Mouse (Mus musculus) stomach, postnatal 0 days (tissue): ENCODE data around the gene Prdm1. TPM values are rescaled to one million over a fixed set of nuclear protein-coding genes. Genes with fewer than 3 reads are reported as not detected.

Experiments used
- ATAC-seq: fragments of 200-750 bp; cut with Nextera tagmentation; 2 replicates; pipeline ENCODE4 v1.8.0; 2017; ENCODE audit not compliant: low FRiP score, low TSS enrichment
- DNase-seq: peaks from one replicate; pipeline ENCODE4 v3.0.0-alpha.2; 2016; ENCODE audit warnings: low spot score
- H3K27ac ChIP-seq: fragments of 300-500 bp; sonication (generic); replicated peaks from 2 replicates; pipeline ENCODE4 v1.5.1; 2014; ENCODE audit warnings: mild to moderate bottlenecking, control low read depth
- H3K27me3 ChIP-seq: fragments of 300-500 bp; sonication (generic); 2 replicates; pipeline ENCODE4 v1.6.1; 2014; ENCODE audit warnings: low read length; ENCODE audit not compliant: control insufficient read depth, insufficient read depth
- H3K36me3 ChIP-seq: fragments of 300-500 bp; sonication (generic); 2 replicates; pipeline ENCODE4 v1.6.1; 2014; ENCODE audit warnings: low read length, mixed read lengths; ENCODE audit not compliant: control insufficient read depth, insufficient read depth
- H3K4me1 ChIP-seq: fragments of 300-500 bp; sonication (generic); replicated peaks from 2 replicates; pipeline ENCODE4 v1.6.1; 2014; ENCODE audit warnings: antibody characterized with exemption; ENCODE audit not compliant: control insufficient read depth, insufficient read depth
- H3K4me2 ChIP-seq: fragments of 300-500 bp; sonication (generic); replicated peaks from 2 replicates; pipeline ENCODE4 v1.6.1; 2014; ENCODE audit warnings: low read depth, mild to moderate bottlenecking, control low read depth, moderate library complexity
- H3K4me3 ChIP-seq: fragments of 300-500 bp; sonication (generic); 2 replicates; pipeline ENCODE4 v1.5.1; 2014; ENCODE audit warnings: low read depth, low read length, control low read depth
- H3K9ac ChIP-seq: fragments of 300-500 bp; sonication (generic); 2 replicates; pipeline ENCODE4 v1.6.1; 2014; ENCODE audit warnings: mild to moderate bottlenecking, low read length, control low read depth, mixed read lengths
- H3K9me3 ChIP-seq: fragments of 300-500 bp; sonication (generic); 2 replicates; pipeline ENCODE4 v1.6.1; 2016; ENCODE audit warnings: low read length; ENCODE audit not compliant: control insufficient read depth
- CTCF ChIP-seq: IDR thresholded peaks from 2 replicates; pipeline ENCODE4 v1.5.1; 2016; ENCODE audit warnings: antibody characterized with exemption, low read depth, mild to moderate bottlenecking, moderate library complexity
- EP300 ChIP-seq: optimal IDR thresholded peaks from 2 replicates; pipeline ENCODE3; 2016; ENCODE audit warnings: antibody characterized with exemption
- WGBS: fragments of 180-500 bp; shearing (Covaris S2); extraction: QIAGEN DNeasy Blood & Tissue Kit; methylation state at CpG from one replicate; pipeline ENCODE4 v1.1.7; 2014; 5-methylcytosine and 5-hydroxymethylcytosine counted together
- polyA plus RNA-seq: library from polyadenylated mRNA; unstranded; fragments of >200 nt; fragmentation: Nextera tagmentation; extraction: Ambion mirVana; gene quantifications from 2 replicates; pipeline ENCODE4 v1.2.1, GENCODE M21; 2015

Gene Prdm1
- polyA plus RNA-seq, 1 experiment from 2014 or later: 5.9 TPM

DNA sequence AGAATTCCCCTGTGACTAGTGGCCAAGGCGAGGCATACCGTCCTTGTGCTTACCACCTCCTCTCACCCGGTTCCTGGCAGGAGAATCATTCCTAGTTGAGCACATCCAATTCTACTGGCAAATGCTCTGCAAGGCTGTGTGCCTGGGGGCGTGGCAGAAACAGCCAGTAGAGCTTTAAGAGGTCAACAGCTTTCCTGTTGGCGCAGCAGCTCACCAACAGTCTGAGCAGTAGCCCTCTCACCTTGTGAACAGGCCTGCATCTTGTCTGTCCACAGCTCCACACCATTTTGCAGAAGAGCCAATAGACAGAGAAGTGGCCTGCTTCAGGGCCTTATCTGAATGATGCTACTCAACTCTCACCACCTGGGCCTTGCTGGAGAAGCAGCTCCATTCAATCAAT, 50.2 kb downstream of the Prdm1 start:
- Histone ChIP-seq H3K27me3 (no peaks in the 10 kb centered on the region), H3K4me1 (peaks cover 3% of the 10 kb centered on the region; the same call in 1 of the 2 replicates), H3K4me2 (no peak overlapping the region), H3K9ac (no peak overlapping the region), H3K27ac (no peak overlapping the region), H3K4me3 (no peak overlapping the region), H3K9me3 (no peaks in the 10 kb centered on the region), H3K36me3 (no peaks in the 10 kb centered on the region)
- 68% methylated on average over 5 of the region's 5 CpGs for WGBS
- peak; percentile 27 for DNase-seq
- no peak for ATAC-seq
- TF ChIP-seq CTCF: no peak

DNA sequence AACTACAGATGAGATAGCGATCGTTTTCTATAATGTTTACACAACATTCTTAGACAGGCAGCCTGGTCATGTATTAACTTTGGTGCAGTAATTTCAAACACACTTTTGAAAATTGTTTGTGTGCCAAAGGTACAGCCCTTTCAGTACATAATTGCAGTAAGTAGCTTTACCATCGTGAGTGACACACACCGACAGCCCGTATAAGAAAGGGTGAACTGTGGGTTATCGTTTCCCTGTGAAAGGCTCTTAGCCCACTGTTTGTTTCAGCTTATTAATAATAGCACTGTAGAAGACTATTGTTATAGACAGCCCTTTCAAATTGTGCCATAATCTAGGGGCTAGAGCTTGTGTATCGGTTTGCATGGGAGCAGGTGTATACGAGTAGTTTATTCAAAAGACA, 51.1 kb downstream of the Prdm1 start:
- H3K4me1 ChIP-seq: peaks cover 3% of the 10 kb centered on the region; the same call in 1 of the 2 replicates
- ATAC-seq (peak; percentile 57; the same call in 1 of the 2 replicates), DNase-seq (no peak)
- 31% methylated on average over 8 of the region's 8 CpGs for WGBS
- no peak for TF ChIP-seq CTCF
- no peak for TF ChIP-seq EP300
- H3K27me3 ChIP-seq: no peaks in the 10 kb centered on the region
- no peaks in the 10 kb centered on the region for H3K36me3 ChIP-seq
- peak overlapping the region; percentile 48; the same call in 1 of the 2 replicates for H3K4me2 ChIP-seq
- H3K4me3 ChIP-seq: no peak overlapping the region
- no peak overlapping the region for H3K27ac ChIP-seq
- H3K9ac ChIP-seq: no peak overlapping the region
- no peaks in the 10 kb centered on the region for H3K9me3 ChIP-seq

GRCm38 (mm10) chr10:44476523-44476922, 51.8 kb downstream of the Prdm1 start:
- H3K9ac ChIP-seq: no peak overlapping the region
- TF ChIP-seq CTCF: no peak
- H3K9me3 ChIP-seq: no peaks in the 10 kb centered on the region
- 17% methylated on average over 13 of the region's 13 CpGs for WGBS
- no peak overlapping the region for H3K27ac ChIP-seq
- DNase-seq: no peak
- H3K36me3 ChIP-seq: no peaks in the 10 kb centered on the region
- H3K4me1 ChIP-seq: peaks cover 3% of the 10 kb centered on the region; the same call in 1 of the 2 replicates
- ATAC-seq: no peak
- H3K27me3 ChIP-seq: no peaks in the 10 kb centered on the region
- peak overlapping the region; percentile 30 for H3K4me3 ChIP-seq
- H3K4me2 ChIP-seq: peak overlapping the region; percentile 48

DNA sequence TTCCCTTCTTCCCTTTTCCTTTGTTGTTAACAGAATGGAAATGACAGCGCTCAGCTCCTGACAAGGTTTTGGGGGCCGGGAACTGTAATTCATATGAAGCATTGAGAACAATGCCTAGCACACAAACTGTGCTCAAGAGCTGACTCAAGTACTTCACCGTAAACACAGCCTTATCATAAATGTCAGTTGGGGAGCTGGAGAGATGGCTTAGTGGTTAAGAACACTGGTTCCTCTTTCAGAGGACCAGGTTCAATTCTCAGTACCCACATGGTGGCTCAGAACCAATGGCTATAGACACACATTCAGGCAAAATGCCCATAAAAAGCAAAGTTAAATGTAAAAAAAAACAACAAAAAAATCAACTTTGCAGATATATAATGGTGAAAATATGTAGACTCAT, 52.9 kb downstream of the Prdm1 start:
- H3K27ac ChIP-seq: no peak overlapping the region
- no peaks in the 10 kb centered on the region for H3K27me3 ChIP-seq
- H3K4me3 ChIP-seq: no peak overlapping the region
- no peak overlapping the region for H3K9ac ChIP-seq
- no peak for TF ChIP-seq CTCF
- TF ChIP-seq EP300: no peak
- no peak overlapping the region for H3K4me2 ChIP-seq
- peaks cover 3% of the 10 kb centered on the region; the same call in 1 of the 2 replicates for H3K4me1 ChIP-seq
- H3K36me3 ChIP-seq: no peaks in the 10 kb centered on the region
- no peaks in the 10 kb centered on the region for H3K9me3 ChIP-seq
- 86% methylated on average over 3 of the region's 3 CpGs for WGBS
- ATAC-seq: no peak
- DNase-seq: no peak

GRCm38 (mm10) chr10:44474256-44474655, 54.0 kb downstream of the Prdm1 start:
- Histone ChIP-seq H3K9ac (no peak overlapping the region), H3K27ac (no peak overlapping the region), H3K27me3 (no peaks in the 10 kb centered on the region), H3K4me2 (no peak overlapping the region), H3K36me3 (no peaks in the 10 kb centered on the region), H3K9me3 (no peaks in the 10 kb centered on the region), H3K4me1 (peaks cover 3% of the 10 kb centered on the region; the same call in 1 of the 2 replicates), H3K4me3 (no peak overlapping the region)
- no peak for TF ChIP-seq CTCF
- no peak for TF ChIP-seq EP300
- DNase-seq (peak; percentile 61), ATAC-seq (peak; percentile 81)
- 8% methylated on average over 10 of the region's 10 CpGs for WGBS

GRCm38 (mm10) chr10:44465618-44466017, 62.7 kb downstream of the Prdm1 start:
- no peak for DNase-seq
- 17% methylated on average over 8 of the region's 8 CpGs for WGBS

More at GRCm38 (mm10) chr10:44465618-44466017, 62.7 kb downstream of the Prdm1 start:
- H3K4me1 ChIP-seq: no peaks in the 10 kb centered on the region
- H3K4me2 ChIP-seq: no peak overlapping the region
- no peak overlapping the region for H3K4me3 ChIP-seq
- no peak for ATAC-seq
- H3K9ac ChIP-seq: no peak overlapping the region
- H3K27ac ChIP-seq: no peak overlapping the region
- no peaks in the 10 kb centered on the region for H3K9me3 ChIP-seq
- TF ChIP-seq EP300 (no peak), CTCF (no peak)
- H3K36me3 ChIP-seq: no peaks in the 10 kb centered on the region
- no peaks in the 10 kb centered on the region for H3K27me3 ChIP-seq
